Mouse (Mus musculus) olfactory bulb, adult 2 months (tissue): Measurements from ENCODE around the gene Rpl27. TPM values are rescaled to one million over a fixed set of nuclear protein-coding genes. Genes with fewer than 3 reads are reported as not detected.
"Not testable (repeated sequence)": the region's sequence is repeated elsewhere in the genome, so short reads cannot be mapped to it uniquely, and the experiment has no call there.

Source experiments
- H3K27ac ChIP-seq: fragments of 200-500 bp; 2 replicates; pipeline ENCODE4 v1.5.1; 2012; ENCODE audit warnings: low read depth, low read length; ENCODE audit not compliant: insufficient read depth
- H3K4me1 ChIP-seq: fragments of 200-500 bp; 2 replicates; pipeline ENCODE4 v1.6.1; 2012; ENCODE audit warnings: low read length; ENCODE audit not compliant: control insufficient read depth, insufficient read depth
- H3K4me3 ChIP-seq: fragments of 200-500 bp; 2 replicates; pipeline ENCODE4 v1.5.1; 2012; ENCODE audit warnings: mild to moderate bottlenecking, low read depth, low read length, moderate library complexity; ENCODE audit not compliant: insufficient read depth
- CTCF ChIP-seq: fragments of 200-500 bp; IDR thresholded peaks from 2 replicates; pipeline ENCODE4 v1.5.1; 2012; ENCODE audit warnings: low read depth, mild to moderate bottlenecking, low read length, moderate library complexity; ENCODE audit not compliant: insufficient read depth
- POLR2A ChIP-seq: fragments of 200-500 bp; IDR thresholded peaks from 2 replicates; pipeline ENCODE4 v1.6.1; 2012; ENCODE audit warnings: mild to moderate bottlenecking, low read depth, low read length, moderate library complexity; ENCODE audit not compliant: insufficient read depth
- WGBS: fragments of 180-500 bp; shearing (Covaris S2); methylation state at CpG from one replicate; pipeline ENCODE4 v1.1.7; 2018; 5-methylcytosine and 5-hydroxymethylcytosine counted together
- polyA plus RNA-seq: library from polyadenylated mRNA; stranded (reverse); fragments of >200 nt; gene quantifications from 2 replicates; pipeline ENCODE4 v1.2.4, GENCODE M21; 2012; ENCODE audit warnings: low replicate concordance; ENCODE audit not compliant: missing spikeins, insufficient read depth, insufficient read length

Rpl27 gene
- polyA plus RNA-seq, 1 experiment = not detected

DNA sequence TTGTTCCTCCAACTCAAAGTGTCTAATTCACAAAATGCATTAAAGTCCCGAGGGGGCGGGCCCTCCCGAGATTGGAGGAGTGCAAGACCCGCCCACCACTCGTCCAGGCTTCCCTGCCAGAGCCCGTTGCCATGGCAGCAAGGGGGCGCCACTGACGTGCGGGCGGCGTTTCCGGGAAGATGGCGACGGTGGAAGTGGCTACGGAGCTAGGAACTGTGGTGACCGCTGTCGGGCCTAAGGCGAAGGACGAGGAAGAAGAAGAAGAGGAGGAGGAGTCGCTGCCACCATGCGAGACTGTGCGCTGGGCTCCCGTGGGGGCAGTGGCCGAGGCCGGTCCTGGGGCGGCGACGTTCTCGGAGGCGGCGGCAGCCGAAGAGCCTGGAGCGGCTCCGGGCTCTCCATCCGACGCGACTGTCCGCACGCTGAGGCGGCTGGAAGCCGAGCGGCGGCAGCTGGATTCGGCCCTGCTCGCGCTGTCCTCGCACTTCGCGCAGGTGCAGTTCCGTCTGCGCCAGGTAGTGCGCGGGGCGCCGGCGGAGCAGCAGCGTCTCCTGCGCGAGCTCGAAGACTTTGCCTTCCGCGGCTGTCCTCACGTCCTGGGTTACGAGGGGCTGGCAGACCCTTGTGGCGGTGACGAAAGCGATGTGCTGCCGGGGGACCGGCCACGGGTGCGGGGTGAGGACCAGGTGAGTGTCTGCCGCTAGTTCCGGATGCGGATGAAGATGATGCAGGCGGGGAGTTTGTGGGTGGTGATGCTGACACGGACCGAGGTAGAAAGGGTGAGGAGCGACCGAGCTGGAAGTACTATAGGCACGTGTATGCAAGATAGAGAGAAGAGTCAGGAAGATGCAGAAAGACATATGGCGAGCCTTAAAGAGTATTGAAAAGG is 16.9 kb upstream of the Rpl27 start, which contains the start of the genes Rundc1 and Ptges3l:
Gene Rundc1, plus strand, starts transcription at position 161 of the 889 bp plus-strand sequence.
Gene Ptges3l, minus strand, starts transcription at position 409 of the 889 bp plus-strand sequence.
- under 1% methylated on average over 81 of the region's 81 CpGs for WGBS

DNA sequence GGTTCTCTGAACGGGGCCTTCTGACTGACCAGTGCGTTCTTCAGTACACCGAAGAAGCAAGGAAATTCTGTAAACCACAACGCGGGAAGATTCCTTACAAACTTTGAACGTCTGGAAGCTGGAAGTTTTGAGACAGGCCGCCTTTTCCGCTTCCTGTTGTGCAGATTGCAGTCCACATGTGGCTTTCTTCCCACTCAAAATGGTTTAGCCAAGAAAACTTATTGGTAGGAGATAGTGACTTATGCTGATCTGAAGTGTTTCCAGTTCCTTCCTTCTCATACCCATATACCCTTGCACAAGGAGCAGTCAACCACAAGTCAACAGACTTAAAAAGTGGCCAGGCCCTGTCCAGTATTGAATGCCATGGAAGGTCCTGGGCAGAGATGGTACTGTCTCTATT is 15.9 kb upstream of the Rpl27 start:
- Histone ChIP-seq H3K4me1 (peaks cover 9% of the 10 kb centered on the region), H3K27ac (no peak overlapping the region), H3K4me3 (0 out of 2 replicates have a peak overlapping the region, but pooled peaks have one; percentile 12)
- WGBS = 45% methylated on average over 8 of the region's 8 CpGs
- TF ChIP-seq POLR2A = no peak
- no peak for TF ChIP-seq CTCF

More for the DNA sequence above, 16.9 kb upstream of the Rpl27 start, which contains the start of the genes Rundc1 and Ptges3l:
- Histone ChIP-seq H3K4me1 (peaks cover 9% of the 10 kb centered on the region), H3K27ac (peak within 1 kb of the TSS; percentile 43; the same call in 1 of the 2 replicates), H3K4me3 (peak within 1 kb of the TSS; percentile 70)
- TF ChIP-seq CTCF (no peak), POLR2A (peak; percentile 67)

DNA sequence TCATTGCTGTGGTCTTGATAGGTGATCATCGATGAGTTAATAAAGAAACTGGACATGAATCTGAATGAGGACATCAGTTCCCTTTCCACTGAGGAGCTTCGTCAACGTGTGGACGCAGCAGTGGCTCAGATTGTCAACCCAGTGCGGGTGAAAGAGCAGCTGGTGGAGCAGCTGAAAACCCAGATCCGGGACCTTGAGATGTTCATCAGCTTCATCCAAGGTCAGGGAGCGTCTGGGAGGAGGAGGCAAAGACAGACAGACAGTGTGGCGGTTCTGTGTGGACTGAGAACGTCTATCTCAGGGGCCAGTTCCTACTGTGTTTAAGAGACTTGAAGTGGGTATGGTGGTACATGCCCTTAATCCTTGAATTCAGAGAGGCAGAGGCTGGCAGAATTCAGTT is 10.8 kb upstream of the Rpl27 start:
- Histone ChIP-seq H3K4me1 (no peaks in the 10 kb centered on the region; the same call in 1 of the 2 replicates), H3K4me3 (no peak overlapping the region), H3K27ac (no peak overlapping the region)
- WGBS = 90% methylated on average over 9 of the region's 9 CpGs
- TF ChIP-seq POLR2A (no peak), CTCF (no peak)

DNA sequence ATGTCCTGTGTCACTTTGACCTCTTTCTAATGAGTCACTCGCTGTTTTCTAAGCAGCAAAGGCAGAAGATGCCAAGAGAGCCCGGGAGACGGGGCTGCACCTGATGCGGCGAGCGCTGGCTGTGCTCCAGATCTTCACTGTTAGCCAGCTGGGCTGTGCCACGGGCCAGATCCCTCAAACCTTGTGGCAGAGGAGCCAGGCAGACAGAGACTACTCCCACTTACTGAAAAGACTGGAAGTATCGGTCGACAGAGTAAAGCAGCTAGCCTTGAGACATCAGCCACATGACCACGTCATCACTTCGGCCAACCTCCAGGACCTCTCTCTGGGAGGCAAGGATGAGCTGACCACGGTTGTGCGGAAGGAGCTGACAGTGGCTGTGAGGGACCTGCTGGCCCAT is 8.7 kb upstream of the Rpl27 start:
- Histone ChIP-seq H3K4me1 (no peaks in the 10 kb centered on the region), H3K27ac (no peak overlapping the region), H3K4me3 (no peak overlapping the region)
- WGBS = 54% methylated on average over 13 of the region's 13 CpGs
- TF ChIP-seq CTCF (no peak), POLR2A (no peak)

GRCm38 (mm10) chr11:101435831-101436230 is 6.3 kb upstream of the Rpl27 start:
- H3K27ac ChIP-seq = no peak overlapping the region
- 78% methylated on average over 4 of the region's 4 CpGs for WGBS
- H3K4me3 ChIP-seq = no peak overlapping the region
- H3K4me1 ChIP-seq = no peaks in the 10 kb centered on the region
- TF ChIP-seq POLR2A (no peak), CTCF (no peak)

DNA sequence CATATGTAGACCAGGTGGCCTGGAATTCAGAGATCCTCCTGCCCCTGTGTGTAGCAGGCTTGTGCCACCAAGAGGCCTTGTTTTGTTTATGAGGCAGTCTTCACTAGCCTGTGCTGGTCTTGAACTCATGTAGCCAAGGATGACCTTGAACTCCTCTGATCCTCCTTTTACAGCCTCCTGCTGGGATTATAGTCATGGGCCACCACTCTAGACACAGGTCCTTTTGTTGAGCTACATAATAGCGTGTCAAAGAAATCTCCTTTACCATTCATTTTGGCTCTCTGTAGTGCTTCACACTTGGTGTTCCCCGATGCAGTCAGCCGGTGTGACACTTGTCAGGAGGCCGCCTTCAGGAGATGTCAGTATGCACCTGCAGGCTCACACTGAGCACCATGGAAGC is 5.2 kb upstream of the Rpl27 start:
- Histone ChIP-seq H3K27ac (no peak overlapping the region), H3K4me1 (no peaks in the 10 kb centered on the region), H3K4me3 (no peak overlapping the region)
- 57% methylated on average over 4 of the region's 4 CpGs for WGBS
- TF ChIP-seq CTCF (no peak), POLR2A (no peak)

- not testable (repeated sequence) for H3K4me1 ChIP-seq, H3K27ac ChIP-seq, H3K4me3 ChIP-seq
- 63% methylated on average over 3 of the region's 3 CpGs for WGBS
Observed at GRCm38 (mm10) chr11:101438006-101438405, 4.1 kb upstream of the Rpl27 start.

- peak overlapping the region; percentile 35 for H3K4me3 ChIP-seq
- WGBS = 29% methylated on average over 15 of the region's 15 CpGs
- H3K4me1 ChIP-seq, H3K27ac ChIP-seq: not testable (repeated sequence)
- TF ChIP-seq CTCF = peak; percentile 56; the same call in 1 of the 2 replicates
Observed at GRCm38 (mm10) chr11:101441450-101442126, 510 bp upstream of the Rpl27 start.

- Histone ChIP-seq H3K4me3 (peak overlapping the region; percentile 82), H3K27ac (peak overlapping the region; percentile 72; the same call in 1 of the 2 replicates), H3K4me1 (peaks cover 4% of the 10 kb centered on the region; the same call in 1 of the 2 replicates)
- no peak for TF ChIP-seq CTCF
- under 1% methylated on average over 14 of the region's 14 CpGs for WGBS
Observed at GRCm38 (mm10) chr11:101442760-101443159, 662 bp downstream of the Rpl27 start.
